Mouse (Mus musculus): Measurements from ENCODE around the gene Olfm1.
A peak's percentile ranks its signal among the peaks of the same experiment; 100 is the strongest.

The Olfm1 gene

DNA sequence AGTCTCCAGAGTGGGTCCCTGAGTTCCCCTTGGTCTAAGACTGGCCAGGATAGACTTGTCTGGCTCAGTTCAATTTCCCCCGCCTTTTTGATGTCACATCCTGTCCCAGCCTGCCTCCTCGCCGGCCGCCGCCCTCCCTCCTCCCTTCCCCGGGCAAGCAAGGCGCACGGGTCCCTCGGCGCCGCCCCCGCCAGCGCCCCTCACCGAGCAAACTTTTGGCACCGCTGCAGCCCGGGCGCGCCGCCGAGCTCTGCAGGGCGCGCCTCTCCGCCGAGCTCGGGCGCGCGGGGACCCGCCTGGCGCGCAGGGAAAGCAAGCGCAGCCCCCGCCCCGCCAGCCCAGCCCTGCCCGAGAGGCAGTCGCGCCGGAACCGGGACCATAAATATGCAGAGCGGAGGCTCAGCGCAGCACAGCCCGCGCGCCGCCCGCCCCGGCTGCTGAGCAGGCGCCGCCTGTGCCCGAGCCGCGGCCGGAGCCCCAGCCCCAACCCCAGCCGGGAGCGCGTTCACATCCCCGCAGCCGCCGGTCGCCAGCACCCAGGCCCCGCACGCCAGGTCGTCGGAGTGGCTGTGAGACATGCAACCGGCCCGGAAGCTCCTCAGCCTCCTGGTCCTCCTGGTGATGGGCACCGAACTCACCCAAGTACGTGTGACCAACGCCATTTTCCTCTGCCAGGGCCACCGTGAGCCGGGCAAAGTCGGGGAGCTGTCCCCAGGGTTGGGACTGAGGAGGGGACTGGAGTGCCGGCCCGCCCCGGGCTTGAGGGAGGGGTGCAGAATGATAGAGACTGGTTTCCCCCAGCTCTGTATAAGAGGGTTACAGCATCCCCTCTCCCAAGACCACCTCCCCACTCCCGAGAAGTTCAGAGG, at the start of gene Olfm1:
Olfm1 (plus strand) TSS at position 172 of the 869 bp plus-strand sequence.
- no peak for DNase-seq (ENCODE audit: low read depth, low spot score)

GRCm38 (mm10) chr2:28143417-28144045, 49.3 kb upstream of the Olfm1 start:
- DNase-seq (ENCODE audit: low read depth, low spot score) = no peak

GRCm38 (mm10) chr2:28145702-28146101, 47.1 kb upstream of the Olfm1 start:
- DNase-seq (ENCODE audit: low read depth, low spot score) = no peak

GRCm38 (mm10) chr2:28146152-28146551, 46.6 kb upstream of the Olfm1 start:
- no peak for DNase-seq (ENCODE audit: low read depth, low spot score)

DNA sequence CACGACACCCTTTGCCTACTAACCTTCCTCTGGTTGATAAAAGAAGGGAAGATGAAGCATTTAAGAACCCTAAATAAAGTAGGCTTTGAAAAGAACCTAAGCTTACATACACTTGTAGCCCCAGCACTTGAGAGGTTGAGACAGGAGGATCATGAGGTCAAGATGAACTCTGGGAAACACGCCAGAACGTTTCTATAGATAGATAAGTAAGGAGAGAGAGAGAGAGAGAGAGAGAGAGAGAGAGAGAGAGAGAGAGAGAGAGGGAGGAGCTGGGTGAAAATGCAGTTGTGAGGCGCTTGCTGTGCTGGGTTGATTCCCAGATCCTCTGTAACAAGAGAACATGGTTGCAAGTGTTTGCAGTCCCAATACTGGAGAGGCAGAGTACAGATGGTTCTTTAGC, 46.1 kb upstream of the Olfm1 start:
- DNase-seq (ENCODE audit: low read depth, low spot score) = no peak

GRCm38 (mm10) chr2:28147248-28147794, 45.5 kb upstream of the Olfm1 start:
- no peak for DNase-seq (ENCODE audit: low read depth, low spot score)

GRCm38 (mm10) chr2:28149688-28150087, 43.1 kb upstream of the Olfm1 start:
- DNase-seq (ENCODE audit: low read depth, low spot score) = no peak

DNA sequence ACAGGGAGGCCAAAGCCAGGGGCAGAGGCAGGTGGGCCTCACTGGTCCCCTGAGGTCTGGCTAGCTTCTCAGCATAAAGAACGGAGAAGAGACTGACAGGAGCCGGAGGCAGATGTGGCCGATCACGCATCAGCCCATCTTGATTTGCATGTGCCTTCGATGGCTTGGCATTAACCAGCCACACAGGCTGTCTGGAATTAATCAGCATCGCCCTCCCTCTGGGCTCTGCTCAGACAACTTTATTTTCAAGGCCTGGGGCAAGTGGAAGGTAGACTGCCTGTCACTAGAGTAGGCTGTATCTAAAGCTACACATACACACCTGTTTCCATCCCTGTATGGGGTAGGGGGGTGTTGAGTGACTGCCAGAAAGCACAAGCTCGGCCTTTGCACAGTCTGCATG, 32.2 kb upstream of the Olfm1 start:
- DNase-seq (ENCODE audit: low read depth, low spot score) = no peak

GRCm38 (mm10) chr2:28165570-28165969, 27.2 kb upstream of the Olfm1 start:
- no peak for DNase-seq (ENCODE audit: low read depth, low spot score)

DNA sequence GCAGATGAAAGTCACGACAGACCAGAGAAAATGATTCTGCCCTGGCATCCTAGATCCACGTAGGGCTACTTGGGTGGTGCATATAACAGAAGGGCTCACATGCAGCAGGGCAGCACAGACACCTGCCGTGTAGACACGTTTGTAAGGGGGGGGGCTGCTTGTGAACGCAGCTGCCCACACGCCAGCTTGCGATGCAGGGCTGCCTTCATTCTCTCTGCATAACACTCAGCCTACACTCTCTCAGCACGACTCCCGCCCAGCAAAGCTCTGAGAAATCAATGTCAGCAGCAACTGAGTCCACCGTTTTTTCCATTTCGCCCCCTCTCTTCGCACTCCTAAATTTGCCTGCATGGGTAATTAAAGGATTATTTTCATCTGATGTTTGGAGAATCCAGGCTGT, 23.5 kb upstream of the Olfm1 start:
- no peak for DNase-seq (ENCODE audit: low read depth, low spot score)

- no peak for DNase-seq (ENCODE audit: low read depth, low spot score)
Measured at GRCm38 (mm10) chr2:28171962-28172361, 20.8 kb upstream of the Olfm1 start.

DNA sequence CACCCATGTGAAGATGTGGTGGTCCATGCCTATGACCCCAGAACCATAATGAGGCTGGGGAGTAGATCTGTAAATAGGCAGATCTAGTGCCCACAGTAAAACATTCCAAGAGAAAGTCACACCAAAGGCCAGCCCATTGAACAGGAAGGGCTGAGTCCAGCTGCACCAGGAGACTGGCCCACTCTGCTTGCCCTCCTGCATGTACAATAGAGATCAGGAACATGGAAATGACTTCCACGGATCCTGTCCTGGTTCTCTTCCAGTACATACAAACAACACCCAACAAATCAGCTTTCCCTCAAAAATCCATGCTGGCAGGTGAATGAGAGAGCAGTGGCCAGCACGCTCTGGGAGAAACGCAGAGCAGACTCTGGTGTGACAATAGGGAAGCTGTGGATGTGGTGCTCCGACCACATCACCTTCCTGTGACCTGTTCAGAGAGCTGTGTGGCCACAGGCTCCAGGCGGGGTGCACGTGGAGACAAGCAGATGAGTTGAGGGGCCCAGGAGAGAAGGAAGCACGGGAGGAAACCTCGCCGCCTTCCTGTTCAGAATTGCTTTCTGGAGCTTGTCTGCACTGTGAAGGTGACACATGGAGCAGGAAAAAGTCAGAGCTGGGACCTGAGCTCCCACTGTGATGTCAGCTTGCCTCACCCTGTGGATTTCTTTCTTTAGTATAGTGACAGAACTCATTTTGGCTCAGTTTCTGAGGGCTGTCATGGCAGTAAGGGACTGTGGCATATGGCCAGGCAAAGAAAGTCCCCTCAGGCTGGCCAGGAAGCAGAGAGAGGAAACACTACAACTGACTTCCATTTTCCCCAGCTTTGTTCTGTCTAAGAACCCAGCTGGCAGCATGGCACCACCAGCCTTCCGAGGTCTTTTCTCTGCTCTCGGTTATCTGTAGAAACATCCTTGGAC, 19.3 kb upstream of the Olfm1 start:
- no peak for DNase-seq (ENCODE audit: low read depth, low spot score)

DNA sequence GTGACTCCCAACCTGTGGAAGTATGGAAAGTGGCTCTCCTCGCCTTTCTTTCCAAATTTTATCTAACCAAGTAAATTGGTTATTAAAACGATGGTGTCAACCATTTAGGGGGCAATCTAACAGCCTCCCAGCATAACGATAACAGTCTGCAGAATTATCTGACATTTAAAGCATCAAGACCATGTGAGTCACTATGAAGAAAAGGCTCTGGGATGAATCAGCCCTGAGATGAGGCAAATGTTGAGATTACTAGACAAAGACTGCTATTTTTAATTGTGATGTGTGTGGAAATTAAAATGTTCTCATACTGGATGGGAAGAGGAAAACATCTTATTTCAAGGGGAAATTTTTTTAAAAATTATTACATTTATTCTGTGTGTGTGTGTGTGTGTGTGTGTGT, 18.4 kb upstream of the Olfm1 start:
- no peak for DNase-seq (ENCODE audit: low read depth, low spot score)

- no peak for DNase-seq (ENCODE audit: low read depth, low spot score)
Measured at GRCm38 (mm10) chr2:28178600-28178999, 14.2 kb upstream of the Olfm1 start.

- DNase-seq (ENCODE audit: low read depth, low spot score) = no peak
Measured at GRCm38 (mm10) chr2:28180053-28180452, 12.7 kb upstream of the Olfm1 start.

GRCm38 (mm10) chr2:28188398-28188944, 4.3 kb upstream of the Olfm1 start:
- no peak for DNase-seq (ENCODE audit: low read depth, low spot score)

GRCm38 (mm10) chr2:28193690-28194087, 897 bp downstream of the Olfm1 start:
- DNase-seq (ENCODE audit: low read depth, low spot score) = no peak

GRCm38 (mm10) chr2:28194962-28195617, 2.3 kb downstream of the Olfm1 start:
- DNase-seq (ENCODE audit: low read depth, low spot score) = no peak

DNA sequence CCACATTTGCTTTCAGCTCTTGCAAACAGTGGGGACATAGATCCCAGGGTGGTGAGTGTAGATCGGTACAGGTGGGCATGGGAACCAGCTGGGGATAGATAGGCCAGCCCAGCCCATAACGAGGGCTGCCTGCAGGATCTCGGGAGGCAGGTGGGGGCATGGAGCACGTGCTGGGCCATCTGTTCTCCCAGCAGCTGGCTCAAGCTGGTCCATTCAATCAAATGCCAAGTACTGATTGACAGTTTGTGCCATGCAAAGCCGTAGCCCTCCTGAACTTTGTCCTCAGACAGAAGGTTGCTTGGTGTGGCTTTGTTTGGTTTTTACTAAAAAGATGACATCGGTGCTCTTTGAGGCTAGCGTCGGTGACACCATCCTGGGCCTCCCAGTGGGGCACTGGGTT, 2.9 kb downstream of the Olfm1 start:
- no peak for DNase-seq (ENCODE audit: low read depth, low spot score)

- DNase-seq (ENCODE audit: low read depth, low spot score) = no peak
Measured at GRCm38 (mm10) chr2:28201441-28201841, 8.6 kb downstream of the Olfm1 start.

- DNase-seq (ENCODE audit: low read depth, low spot score) = peak; percentile 33
Measured at GRCm38 (mm10) chr2:28204167-28204566, 11.4 kb downstream of the Olfm1 start.

Measured in CD4-positive helper T cell, adult 2 months (primary cell).